Mouse (Mus musculus) liver, postnatal 0 days (tissue): Measurements from ENCODE around the gene Rpl10a.

Source experiments
- CTCF ChIP-seq: sonication (generic); IDR thresholded peaks from 2 replicates; pipeline ENCODE4 v1.5.1; 2016; ENCODE audit warnings: antibody characterized with exemption, low read depth
- EP300 ChIP-seq: IDR thresholded peaks from 2 replicates; pipeline ENCODE4 v1.6.1; 2016; ENCODE audit warnings: antibody characterized with exemption, low read depth, mild to moderate bottlenecking

DNA sequence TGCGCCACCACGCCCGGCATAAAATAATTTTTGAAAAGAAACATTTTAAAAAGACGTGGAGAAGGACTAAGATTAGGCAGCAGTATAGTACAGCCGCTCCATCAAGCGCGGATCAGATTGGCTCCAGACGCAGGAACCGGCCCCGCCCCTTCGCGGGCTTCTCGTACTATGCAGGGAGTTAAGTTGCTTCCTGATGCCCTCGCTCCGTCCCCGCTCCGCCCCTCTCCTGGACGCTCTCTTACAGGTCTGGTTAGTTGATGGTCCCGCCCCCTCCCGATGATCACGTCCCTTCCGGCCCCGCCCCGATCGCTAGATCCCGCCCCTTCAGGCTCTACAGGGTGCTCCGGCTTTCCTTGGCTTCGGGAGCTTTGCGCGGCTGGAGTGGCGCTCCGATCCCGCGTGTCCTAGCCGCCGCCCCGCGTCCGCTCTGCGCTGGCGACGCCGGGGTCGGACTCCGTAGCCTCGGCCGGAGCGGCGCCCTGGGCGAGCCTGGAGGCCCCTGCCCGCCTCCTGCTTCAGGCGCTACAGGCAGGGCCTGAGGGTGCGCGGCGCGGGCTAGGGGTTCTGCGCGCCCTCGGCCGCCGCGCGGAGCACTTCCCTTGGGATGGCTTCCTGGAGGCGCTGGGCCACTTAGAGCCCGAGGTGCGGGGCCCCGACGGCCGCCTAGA is 14.9 kb upstream of the Rpl10a start, which contains the start of gene Fance:
- TF ChIP-seq EP300 (no peak), CTCF (no peak)
